Mouse (Mus musculus) embryonic facial prominence, embryonic 11.5 days (tissue): ENCODE measurements around the gene Fmn2. TPM values are rescaled to one million over a fixed set of nuclear protein-coding genes. Genes with fewer than 3 reads are reported as not detected.

Experiments used
- ATAC-seq: fragments of 200-750 bp; cut with Nextera tagmentation; replicated peaks from 2 replicates; pipeline ENCODE4 v1.8.0; 2017; ENCODE audit warnings: low read depth; ENCODE audit not compliant: insufficient number of reproducible peaks, low FRiP score, low TSS enrichment
- DNase-seq: peaks from one replicate; pipeline ENCODE4 v3.0.0-alpha.2; 2015; ENCODE audit warnings: low spot score
- H3K27ac ChIP-seq: fragments of 300-500 bp; sonication (generic); replicated peaks from 2 replicates; pipeline ENCODE4 v1.5.1; 2014; ENCODE audit warnings: mild to moderate bottlenecking, low read depth, low read length, control low read depth
- H3K27me3 ChIP-seq: fragments of 300-500 bp; sonication (generic); 2 replicates; pipeline ENCODE4 v1.6.1; 2014; ENCODE audit warnings: mild to moderate bottlenecking, low read length, moderate library complexity, mixed read lengths; ENCODE audit not compliant: control insufficient read depth, insufficient read depth
- H3K36me3 ChIP-seq: fragments of 300-500 bp; sonication (generic); replicated peaks from 2 replicates; pipeline ENCODE4 v1.6.1; 2014; ENCODE audit warnings: low read depth, mild to moderate bottlenecking, low read length, moderate library complexity, mixed read lengths; ENCODE audit not compliant: control insufficient read depth, insufficient read depth
- H3K4me1 ChIP-seq: fragments of 300-500 bp; sonication (generic); 2 replicates; pipeline ENCODE4 v1.6.1; 2014; ENCODE audit warnings: low read length, mixed read lengths; ENCODE audit not compliant: control insufficient read depth, insufficient read depth
- H3K4me2 ChIP-seq: fragments of 300-500 bp; sonication (generic); 2 replicates; pipeline ENCODE4 v1.6.1; 2014; ENCODE audit warnings: low read depth, mild to moderate bottlenecking, control low read depth, low read length, moderate library complexity
- H3K4me3 ChIP-seq: fragments of 300-500 bp; sonication (generic); 2 replicates; pipeline ENCODE4 v1.5.1; 2014; ENCODE audit warnings: low read depth, low read length, control low read depth
- H3K9ac ChIP-seq: fragments of 300-500 bp; sonication (generic); replicated peaks from 2 replicates; pipeline ENCODE4 v1.6.1; 2014; ENCODE audit warnings: mild to moderate bottlenecking, control low read depth, low read length
- H3K9me3 ChIP-seq: fragments of 300-500 bp; sonication (generic); replicated peaks from 2 replicates; pipeline ENCODE4 v1.6.1; 2016; ENCODE audit warnings: mild to moderate bottlenecking, low read length, inconsistent platforms, mixed read lengths; ENCODE audit not compliant: control insufficient read depth
- WGBS: fragments of 180-500 bp; shearing (Covaris S2); extraction: QIAGEN DNeasy Blood & Tissue Kit; methylation state at CpG from one replicate; pipeline ENCODE4 v1.1.7; 2014; 5-methylcytosine and 5-hydroxymethylcytosine counted together
- polyA plus RNA-seq: library from polyadenylated mRNA; unstranded; fragments of >200 nt; fragmentation: Nextera tagmentation; extraction: Ambion mirVana; gene quantifications from 2 replicates; pipeline ENCODE4 v1.2.1, GENCODE M21; 2014

Fmn2 gene
- polyA plus RNA-seq, 1 experiment from 2014 or later = 2.1 TPM

DNA sequence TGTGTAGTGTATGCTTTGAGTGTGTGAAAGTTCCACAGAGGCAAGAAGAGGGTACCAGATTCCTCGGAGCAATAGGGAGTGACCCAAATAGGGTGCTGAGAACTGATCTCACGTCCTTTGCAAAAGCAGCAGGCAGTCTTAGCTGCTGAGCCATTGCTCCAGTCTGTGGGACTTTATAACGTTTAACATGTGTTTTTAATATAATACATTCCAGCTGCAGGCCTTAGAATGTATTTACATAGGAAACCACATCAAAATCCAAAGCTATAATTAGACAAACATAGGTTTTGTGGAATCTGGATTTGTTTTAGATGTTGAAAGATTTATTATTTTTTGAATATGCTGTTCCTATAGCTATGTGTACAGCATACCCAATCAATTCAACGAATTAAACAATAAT, 115.7 kb downstream of the Fmn2 start:
- Histone ChIP-seq H3K4me1 (no peaks in the 10 kb centered on the region), H3K4me3 (no peak overlapping the region), H3K9me3 (no peaks in the 10 kb centered on the region), H3K9ac (no peak overlapping the region), H3K27me3 (no peaks in the 10 kb centered on the region), H3K27ac (no peak overlapping the region), H3K4me2 (no peak overlapping the region), H3K36me3 (no peaks in the 10 kb centered on the region)
- peak; percentile 74 for DNase-seq
- 39% methylated on average over 4 of the region's 4 CpGs for WGBS
- ATAC-seq = peak; percentile 82

DNA sequence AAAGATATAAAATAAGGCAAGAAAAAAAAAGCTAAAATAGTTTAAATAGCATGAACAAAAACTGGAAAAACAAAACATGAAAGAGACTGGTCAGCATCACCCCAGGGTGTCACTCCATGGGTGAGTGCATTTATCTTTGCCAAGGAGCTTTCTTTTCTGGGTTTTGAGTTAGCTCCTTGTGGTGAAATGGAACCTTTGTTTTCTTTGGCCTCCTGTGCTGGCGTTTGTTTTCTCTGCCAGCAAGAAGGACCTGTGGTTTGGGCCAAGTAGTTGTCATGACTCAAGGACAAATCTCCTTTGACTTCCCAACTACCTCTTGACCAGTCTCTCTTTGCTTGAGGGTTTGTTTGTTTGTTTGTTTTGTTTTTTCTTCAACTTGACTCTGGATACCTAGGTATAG, 119.9 kb downstream of the Fmn2 start:
- no peak overlapping the region for H3K4me2 ChIP-seq
- no peak overlapping the region for H3K9ac ChIP-seq
- ATAC-seq (no peak), DNase-seq (no peak)
- H3K27me3 ChIP-seq = no peaks in the 10 kb centered on the region
- no peaks in the 10 kb centered on the region for H3K9me3 ChIP-seq
- no peaks in the 10 kb centered on the region for H3K36me3 ChIP-seq
- no peaks in the 10 kb centered on the region for H3K4me1 ChIP-seq
- no peak overlapping the region for H3K4me3 ChIP-seq
- no peak overlapping the region for H3K27ac ChIP-seq
- 13% methylated on average over 1 of the region's 1 CpGs for WGBS

DNA sequence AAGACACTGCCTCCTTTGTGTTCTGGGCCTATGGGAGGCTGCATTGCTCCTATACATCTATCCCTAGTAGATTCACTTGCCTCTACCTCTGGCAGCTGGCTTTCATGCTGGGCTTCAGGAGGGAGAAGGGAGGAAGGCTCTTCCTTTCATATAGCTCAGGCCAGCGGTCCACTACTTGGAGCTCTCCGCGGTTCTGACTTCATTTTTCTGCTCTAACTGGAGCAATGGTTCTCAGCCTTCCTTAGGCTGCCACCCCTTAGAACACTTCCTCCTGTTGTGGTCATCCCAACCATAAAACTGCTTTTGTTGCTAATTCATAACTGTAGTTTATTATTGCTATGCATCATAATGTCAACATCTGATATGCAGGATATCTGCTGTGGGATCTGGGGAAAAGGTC, 121.4 kb downstream of the Fmn2 start:
- H3K27ac ChIP-seq = no peak overlapping the region
- DNase-seq = peak; percentile 69
- no peaks in the 10 kb centered on the region for H3K27me3 ChIP-seq
- H3K36me3 ChIP-seq = no peaks in the 10 kb centered on the region
- no peak for ATAC-seq
- H3K4me1 ChIP-seq = no peaks in the 10 kb centered on the region
- no peak overlapping the region for H3K9ac ChIP-seq
- 20% methylated on average over 3 of the region's 3 CpGs for WGBS
- no peaks in the 10 kb centered on the region for H3K9me3 ChIP-seq
- no peak overlapping the region for H3K4me2 ChIP-seq
- no peak overlapping the region for H3K4me3 ChIP-seq

DNA sequence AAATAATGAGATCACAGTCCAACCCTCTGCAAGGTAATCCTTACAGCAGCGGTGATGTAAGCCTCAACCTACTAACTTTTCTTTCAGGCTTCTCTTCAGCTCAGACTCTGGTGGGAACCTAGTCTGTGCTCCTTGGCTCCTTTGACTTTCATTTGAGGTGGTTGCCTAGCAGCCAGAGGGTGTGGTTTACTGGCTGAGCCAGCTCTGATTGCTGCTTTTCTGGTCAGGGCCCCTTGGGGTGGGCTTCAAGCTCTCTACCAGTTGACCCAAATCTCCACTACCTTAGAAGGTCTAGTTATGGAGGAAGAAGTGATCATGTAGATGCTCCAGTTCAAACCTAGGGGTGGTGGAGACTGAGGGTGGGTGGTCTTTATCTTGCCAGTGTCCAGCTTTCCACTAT, 128.4 kb downstream of the Fmn2 start:
- Histone ChIP-seq H3K36me3 (no peaks in the 10 kb centered on the region), H3K9me3 (no peaks in the 10 kb centered on the region), H3K4me3 (no peak overlapping the region), H3K9ac (no peak overlapping the region), H3K4me1 (no peaks in the 10 kb centered on the region), H3K27ac (no peak overlapping the region), H3K4me2 (no peak overlapping the region), H3K27me3 (no peaks in the 10 kb centered on the region)
- WGBS = 67% methylated on average over 1 of the region's 1 CpGs
- 0 out of 2 replicates have a peak, but pooled peaks have one; percentile 59 for ATAC-seq
- no peak for DNase-seq

DNA sequence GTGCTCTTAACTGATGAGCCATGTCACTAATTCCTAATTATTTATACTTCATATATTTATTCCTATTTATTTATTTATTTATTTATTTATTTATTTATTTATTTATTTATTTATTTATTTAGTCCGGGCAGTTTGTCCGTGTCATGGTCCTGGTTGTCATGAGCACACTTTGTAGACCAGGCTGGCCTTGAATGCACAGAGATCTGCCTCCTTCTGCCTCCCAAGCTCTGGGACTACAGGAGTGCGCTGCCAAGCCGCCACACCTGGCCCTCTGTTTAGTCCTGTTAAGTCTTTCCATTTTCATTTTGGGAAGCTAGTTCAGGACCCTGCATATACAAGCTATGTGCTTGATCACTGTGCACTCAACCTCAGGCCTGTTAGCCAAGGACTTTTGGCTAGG, 134.7 kb downstream of the Fmn2 start:
- Histone ChIP-seq H3K4me1 (no peaks in the 10 kb centered on the region), H3K9me3 (no peaks in the 10 kb centered on the region), H3K9ac (no peak overlapping the region), H3K36me3 (no peaks in the 10 kb centered on the region), H3K27ac (no peak overlapping the region), H3K4me2 (no peak overlapping the region), H3K4me3 (no peak overlapping the region), H3K27me3 (no peaks in the 10 kb centered on the region)
- DNase-seq (no peak), ATAC-seq (no peak)
- WGBS = 91% methylated on average over 4 of the region's 4 CpGs

DNA sequence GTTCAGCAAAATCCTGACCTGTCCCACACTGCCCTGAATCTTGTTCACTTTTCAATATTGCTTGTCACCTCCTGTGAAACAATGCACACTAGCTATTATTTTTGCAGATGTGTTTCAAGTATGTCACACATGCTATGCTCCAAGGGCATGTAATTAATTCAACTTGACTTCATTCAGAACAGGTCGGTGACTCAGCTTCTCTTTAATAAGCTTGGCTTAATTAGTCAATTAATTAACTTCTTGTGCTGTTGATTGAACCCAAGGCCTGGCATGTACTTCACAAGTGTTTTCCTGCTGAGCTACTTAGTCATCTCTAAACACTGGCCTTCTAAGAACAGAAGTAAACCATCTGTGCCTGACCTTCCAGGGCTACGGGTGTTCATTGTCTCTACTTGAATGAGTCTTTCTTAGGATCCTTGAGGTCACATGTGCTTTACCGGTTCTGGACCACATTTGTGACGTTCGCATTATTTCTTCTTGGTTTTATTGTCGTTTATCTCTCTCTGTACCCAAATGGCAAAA, 136.0 kb downstream of the Fmn2 start:
- Histone ChIP-seq H3K9ac (no peak overlapping the region), H3K27me3 (no peaks in the 10 kb centered on the region), H3K4me3 (no peak overlapping the region), H3K4me1 (no peaks in the 10 kb centered on the region), H3K4me2 (no peak overlapping the region), H3K9me3 (no peaks in the 10 kb centered on the region), H3K27ac (no peak overlapping the region), H3K36me3 (no peaks in the 10 kb centered on the region)
- ATAC-seq (no peak), DNase-seq (no peak)
- 70% methylated on average over 6 of the region's 6 CpGs for WGBS

DNA sequence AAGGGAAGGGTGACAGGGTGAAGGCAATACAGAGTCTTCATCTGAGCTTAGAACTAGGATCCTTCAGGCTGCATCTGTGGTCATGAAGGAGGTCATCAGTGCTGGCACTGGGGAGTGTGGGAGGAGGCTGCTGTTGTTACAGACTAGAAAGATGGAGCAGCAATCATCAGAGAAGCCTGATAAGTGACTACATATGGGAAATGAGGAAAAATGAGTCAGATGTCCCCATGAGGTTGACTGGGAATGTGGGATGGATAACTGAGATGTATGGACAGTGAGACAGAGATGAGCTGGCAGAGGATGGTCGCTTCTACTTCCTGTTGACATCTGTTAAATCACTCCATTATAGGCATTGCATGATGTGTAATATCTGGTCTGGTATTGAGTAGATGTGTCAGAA, 139.3 kb downstream of the Fmn2 start:
- H3K4me2 ChIP-seq = no peak overlapping the region
- H3K4me1 ChIP-seq = no peaks in the 10 kb centered on the region
- H3K27ac ChIP-seq = no peak overlapping the region
- 80% methylated on average over 1 of the region's 1 CpGs for WGBS
- ATAC-seq = no peak
- H3K9me3 ChIP-seq = no peaks in the 10 kb centered on the region
- H3K27me3 ChIP-seq = no peaks in the 10 kb centered on the region
- no peaks in the 10 kb centered on the region for H3K36me3 ChIP-seq
- no peak for DNase-seq
- H3K4me3 ChIP-seq = no peak overlapping the region
- H3K9ac ChIP-seq = no peak overlapping the region

DNA sequence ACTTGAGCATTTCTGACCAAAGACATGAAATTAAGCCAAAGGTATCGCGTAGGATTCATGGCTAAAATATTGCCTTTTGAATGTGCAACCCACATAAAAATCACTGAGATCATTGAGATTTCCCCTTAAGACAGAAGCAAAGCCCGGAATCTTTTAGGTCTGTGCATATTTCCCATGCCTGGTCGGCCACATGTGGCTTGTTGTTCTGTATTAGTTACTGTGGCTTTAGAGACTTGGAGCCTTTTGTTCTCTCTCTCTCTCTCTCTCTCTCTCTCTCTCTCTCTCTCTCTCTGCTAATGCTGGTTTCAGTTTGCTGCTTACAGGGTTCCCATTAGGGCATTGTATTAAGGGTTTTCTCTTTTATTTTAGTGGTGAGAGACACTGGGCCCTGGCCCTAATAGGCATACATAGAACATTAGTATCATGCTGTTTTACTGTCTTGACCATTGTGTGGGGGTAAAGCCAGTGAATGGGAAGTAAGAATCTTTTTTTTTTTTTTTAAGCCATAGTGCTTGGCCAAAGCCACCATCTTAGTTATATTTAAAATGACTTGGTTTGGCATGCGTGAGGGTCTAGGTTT, 141.9 kb downstream of the Fmn2 start:
- H3K36me3 ChIP-seq = no peaks in the 10 kb centered on the region
- no peak overlapping the region for H3K9ac ChIP-seq
- no peak overlapping the region for H3K4me3 ChIP-seq
- ATAC-seq (no peak), DNase-seq (no peak)
- WGBS = 73% methylated on average over 5 of the region's 5 CpGs
- H3K4me1 ChIP-seq = no peaks in the 10 kb centered on the region
- no peak overlapping the region for H3K27ac ChIP-seq
- H3K4me2 ChIP-seq = no peak overlapping the region
- no peaks in the 10 kb centered on the region for H3K9me3 ChIP-seq
- no peaks in the 10 kb centered on the region for H3K27me3 ChIP-seq
